Mouse (Mus musculus) CD8-positive naive resting alpha-beta T cell, adult 2 months (primary cell): ENCODE data around the gene Kremen1.
A peak's percentile ranks its signal among the peaks of the same experiment; 100 is the strongest.

Experiments
- DNase-seq, 2 experiments: peaks; one replicate each; pipeline ENCODE4 v3.0.0; 2022; ENCODE audit warnings: low read depth in 2 of 2, low spot score in 2 of 2

Gene Kremen1

GRCm38 (mm10) chr11:5176685-5177084 lies 84.7 kb downstream of the Kremen1 start:
- peak; percentile 24 to 39 for DNase-seq

DNA sequence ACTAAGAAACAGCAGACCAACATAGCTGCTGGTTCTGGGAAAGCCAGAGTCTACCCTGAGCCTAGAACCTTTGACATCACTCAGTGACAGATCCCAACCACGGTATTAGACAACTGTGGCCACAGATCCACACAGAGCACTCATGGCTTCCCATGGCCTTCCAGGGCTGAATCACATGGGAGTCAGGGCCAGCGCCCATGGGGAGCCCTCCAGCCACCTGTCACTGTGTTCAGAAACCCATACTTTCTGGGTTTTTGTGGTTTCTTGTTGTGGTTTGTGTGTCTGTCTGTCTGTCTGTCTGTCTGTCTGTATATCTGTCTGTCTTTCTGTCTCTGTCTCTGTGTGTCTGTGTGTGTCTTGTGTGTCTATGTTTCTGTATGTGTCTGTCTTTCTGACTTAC lies 85.5 kb downstream of the Kremen1 start:
- DNase-seq: no peak

- no peak for DNase-seq
Observed at GRCm38 (mm10) chr11:5175141-5175540, 86.2 kb downstream of the Kremen1 start.

GRCm38 (mm10) chr11:5172861-5173260 lies 88.5 kb downstream of the Kremen1 start:
- DNase-seq: no peak

- no peak for DNase-seq
Observed at GRCm38 (mm10) chr11:5167311-5167710, 94.0 kb downstream of the Kremen1 start.

DNA sequence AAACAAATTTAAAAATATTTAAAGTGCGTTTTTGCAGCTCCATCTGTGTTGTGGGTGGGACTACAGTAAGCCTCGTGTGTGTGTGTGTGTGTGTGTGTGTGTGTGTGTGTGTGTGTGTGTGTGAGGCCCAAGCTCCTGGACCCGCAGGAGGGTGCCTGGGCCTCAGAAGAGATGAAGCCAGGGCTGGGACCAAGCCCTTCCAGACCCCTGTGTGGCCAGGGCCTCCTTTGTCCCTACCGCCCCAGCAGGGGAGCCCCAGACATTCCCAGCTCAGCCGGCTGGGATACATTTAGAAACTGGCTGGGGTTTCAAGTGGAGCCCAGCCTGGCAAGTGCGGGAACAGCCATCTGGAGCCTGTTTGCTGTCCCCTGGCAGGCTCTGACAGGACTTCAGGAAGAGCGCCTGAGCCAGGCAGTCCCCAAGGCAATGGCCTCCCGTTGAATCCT lies 95.9 kb downstream of the Kremen1 start:
- no peak for DNase-seq

- no peak for DNase-seq
Observed at GRCm38 (mm10) chr11:5164310-5164709, 97.0 kb downstream of the Kremen1 start.

- DNase-seq: no peak
Observed at GRCm38 (mm10) chr11:5163421-5163820, 97.9 kb downstream of the Kremen1 start.

- peak; percentile 67 to 78 for DNase-seq
Observed at GRCm38 (mm10) chr11:5160722-5161485, 100.5 kb downstream of the Kremen1 start.

DNA sequence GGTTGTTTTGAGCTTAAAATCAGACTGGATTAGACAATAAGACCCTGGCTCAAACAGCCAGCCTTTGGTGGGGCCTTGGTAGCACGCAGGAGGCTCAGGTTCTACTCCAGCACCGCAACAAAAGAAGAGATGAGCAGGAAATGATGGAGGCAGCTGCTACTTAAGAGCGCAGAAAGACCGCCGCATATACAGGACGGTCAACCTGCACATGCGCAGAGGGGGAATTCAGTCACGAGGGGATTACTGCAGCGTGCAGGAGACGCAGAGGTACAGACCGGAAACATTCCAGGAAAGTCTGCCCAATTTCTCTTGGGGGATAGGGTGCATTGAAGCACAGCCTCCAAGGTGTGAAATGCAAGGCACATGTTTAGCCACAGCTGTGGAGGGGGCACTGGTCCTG lies 103.3 kb downstream of the Kremen1 start:
- no peak for DNase-seq

- DNase-seq: no peak
Observed at GRCm38 (mm10) chr11:5154961-5155805, 106.2 kb downstream of the Kremen1 start.

DNA sequence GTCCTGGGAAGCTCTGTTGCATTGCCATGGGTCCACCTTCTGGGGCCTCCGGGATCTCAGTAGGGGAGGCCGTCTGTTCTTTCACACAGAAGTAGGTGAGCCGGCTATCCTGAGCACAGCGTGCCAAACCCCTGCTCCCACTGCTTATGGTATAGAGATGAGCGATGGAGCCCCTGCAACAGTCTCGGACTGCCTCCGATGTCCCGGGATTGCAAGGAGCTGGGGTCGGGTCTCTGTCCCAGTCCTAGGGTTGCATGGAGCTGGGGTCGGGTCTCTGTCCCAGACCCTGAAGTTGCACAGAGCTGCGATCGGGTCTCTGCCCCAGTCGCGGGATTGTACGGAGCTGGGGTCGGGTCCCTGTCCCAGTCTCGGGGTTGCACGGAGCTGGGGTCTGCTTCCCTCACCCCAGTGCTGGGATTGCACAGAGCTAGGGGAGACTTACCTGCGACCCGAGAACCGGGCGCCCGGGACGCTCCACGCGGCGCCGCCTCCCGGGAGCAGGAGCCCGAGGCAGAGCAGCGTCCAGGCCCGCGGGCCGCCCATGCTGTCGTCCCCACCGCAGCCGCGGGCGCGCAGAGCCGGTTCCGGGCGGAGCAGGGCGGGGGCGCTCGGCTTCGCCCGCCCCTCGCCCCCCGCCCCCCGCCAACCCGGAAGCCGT lies 109.5 kb downstream of the Kremen1 start, which contains the start of gene Emid1:
Gene Emid1, minus strand, starts transcription at position 578 of the 658 bp plus-strand sequence.
- DNase-seq: peak in 1 of 2 experiments; percentile 38

DNA sequence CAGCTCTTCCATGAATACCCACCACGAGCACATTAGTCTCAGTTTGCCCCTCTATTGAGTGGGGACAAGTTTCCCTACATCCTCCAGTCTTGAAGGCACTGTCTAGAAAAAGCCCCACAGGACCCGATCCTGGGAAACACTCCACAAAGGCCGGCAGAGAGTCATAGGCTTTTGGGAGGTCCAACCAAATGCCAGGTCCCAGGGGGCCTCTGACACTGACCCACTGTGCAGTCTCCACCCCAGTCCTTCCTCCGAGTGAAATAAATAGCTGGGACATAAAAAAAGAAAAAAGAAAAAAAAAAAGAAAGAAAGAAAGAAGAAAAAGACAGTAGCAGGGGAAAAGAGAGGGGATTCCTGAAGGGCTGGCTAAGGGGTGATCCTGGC lies 110.1 kb downstream of the Kremen1 start:
- no peak for DNase-seq

GRCm38 (mm10) chr11:5150416-5151246 lies 110.7 kb downstream of the Kremen1 start:
- DNase-seq: peak in 1 of 2 experiments; percentile 15

DNA sequence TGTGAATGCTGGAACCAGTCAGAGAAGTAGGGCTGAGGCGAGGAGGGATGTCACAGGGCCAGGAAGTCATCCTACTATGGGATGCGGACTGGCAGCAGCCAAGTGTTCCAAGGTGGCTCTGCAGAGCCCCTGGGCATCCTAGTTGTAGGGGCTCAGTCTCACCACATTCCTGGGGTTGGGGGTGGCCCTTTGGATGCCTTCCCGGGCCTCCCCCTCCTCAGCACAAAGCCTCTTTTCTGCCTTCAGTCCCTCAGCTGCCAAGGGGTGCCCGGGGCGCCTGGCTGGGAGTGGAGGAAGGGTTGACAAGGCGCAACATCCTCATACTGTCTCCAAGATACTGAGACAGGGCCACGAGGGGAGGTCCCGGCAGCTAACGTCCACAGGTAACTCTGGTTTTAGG lies 111.4 kb downstream of the Kremen1 start:
- DNase-seq: no peak

GRCm38 (mm10) chr11:5149249-5149648 lies 112.1 kb downstream of the Kremen1 start:
- no peak for DNase-seq

DNA sequence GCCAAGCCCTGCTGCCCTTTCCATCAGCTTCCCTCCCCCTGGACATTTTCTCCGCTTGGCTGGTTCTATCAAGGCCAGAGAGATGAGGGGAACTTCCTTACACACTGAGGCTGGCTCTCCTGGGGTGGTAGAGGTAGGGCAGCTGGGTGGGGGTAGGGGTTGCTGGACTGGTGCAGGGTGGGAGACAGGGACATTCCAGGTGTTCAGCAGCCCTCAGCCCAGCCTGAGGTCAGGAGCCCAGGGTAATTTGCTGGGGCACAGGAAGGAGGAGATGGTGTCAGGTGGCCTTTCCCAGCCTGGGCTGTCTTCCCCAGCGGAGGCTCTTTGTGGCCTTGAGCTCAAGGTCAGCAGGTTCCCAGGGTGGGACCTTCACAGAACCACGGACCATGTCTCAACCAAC lies 115.8 kb downstream of the Kremen1 start:
- DNase-seq: no peak

GRCm38 (mm10) chr11:5141965-5142364 lies 119.4 kb downstream of the Kremen1 start:
- DNase-seq: no peak
